Mouse (Mus musculus) spleen, embryonic (tissue): Measurements from ENCODE around the gene Fam214a.

Source experiments
- CTCF ChIA-PET: fragments of 350-600 bp; sonication (Branson Sonifier 250); formaldehyde crosslinking; loops from one replicate; lab custom pipeline; 2022; lab: Charles Lee

Gene Fam214a

DNA sequence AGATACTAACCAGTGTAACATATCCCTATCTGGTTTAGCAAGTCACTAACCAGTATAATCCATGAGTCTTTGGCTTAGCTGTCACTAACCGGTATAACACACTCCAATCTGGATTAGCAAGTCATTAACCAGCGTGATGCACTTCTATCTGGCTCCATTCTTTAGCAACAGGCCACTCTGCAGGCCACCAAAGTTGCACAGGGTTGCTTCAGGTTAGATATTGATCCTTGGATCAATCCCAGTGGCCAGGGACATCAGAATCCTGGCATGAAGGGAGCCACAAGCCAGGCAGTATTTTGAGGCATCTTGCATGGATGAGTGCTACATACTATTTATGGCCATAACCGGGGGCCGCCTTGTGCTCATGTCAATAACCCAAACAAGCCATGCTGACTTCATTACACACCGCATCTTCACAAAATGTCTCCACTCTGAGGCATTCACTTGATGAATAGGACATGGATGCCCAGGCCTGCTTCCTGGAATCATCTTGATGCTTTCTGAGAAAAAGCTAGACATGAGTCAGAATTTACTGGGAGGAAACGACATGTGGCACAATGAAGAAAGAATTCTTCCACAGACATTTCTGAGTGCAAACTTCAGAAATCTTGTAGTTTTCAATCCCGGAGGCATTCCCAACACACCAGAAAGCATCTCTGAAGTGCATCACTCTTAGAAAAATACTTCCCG, 5.8 kb upstream of the Fam214a start:
- CTCF ChIA-PET, result no interaction called here

DNA sequence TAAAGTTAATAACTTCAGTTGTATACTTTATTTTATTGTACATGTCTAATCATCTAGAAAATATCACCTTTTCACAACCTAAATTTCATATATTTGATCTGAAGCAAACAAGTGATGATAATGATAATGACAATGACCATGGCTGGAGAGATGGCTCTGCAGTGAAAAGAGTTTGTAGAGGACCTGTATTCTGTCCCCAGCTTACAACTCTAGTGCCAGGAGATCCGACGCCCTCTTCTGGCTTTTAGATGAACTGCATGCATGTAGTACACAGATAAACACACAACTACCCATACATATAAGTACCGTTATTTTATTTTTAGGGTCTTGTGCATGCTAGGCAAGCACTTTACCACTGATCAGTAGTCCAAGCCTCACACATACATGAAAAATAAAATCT, 1.2 kb upstream of the Fam214a start:
- CTCF ChIA-PET, result interaction anchor here (0.5 to 1.3 kb wide), 2 partner anchors 15 to 55 kb away, joined by 3 read pairs; no protein-coding TSS in a partner anchor

DNA sequence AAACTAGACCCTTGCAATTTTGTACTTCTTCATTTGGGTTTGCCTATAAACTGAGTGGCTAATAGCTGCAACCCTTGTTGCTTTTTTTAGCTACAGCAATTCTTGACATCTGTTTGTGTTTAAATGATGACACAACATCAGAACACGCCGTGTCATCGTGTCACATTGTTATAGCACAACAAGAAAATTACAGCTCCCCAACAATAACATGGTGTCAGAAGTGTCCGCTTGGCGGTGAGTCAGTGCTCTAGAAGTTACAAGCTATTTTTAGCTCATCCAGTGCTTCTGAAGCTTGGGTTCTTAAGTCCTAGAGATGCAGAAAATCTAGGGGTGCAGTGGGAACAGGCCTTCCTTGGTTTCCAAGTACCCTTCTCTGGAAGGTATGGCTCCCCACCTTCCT, 578 bp upstream of the Fam214a start:
- CTCF ChIA-PET, result interaction anchor here (1.3 kb wide), 1 partner anchor 14 kb away, joined by 3 read pairs; no protein-coding TSS in a partner anchor

DNA sequence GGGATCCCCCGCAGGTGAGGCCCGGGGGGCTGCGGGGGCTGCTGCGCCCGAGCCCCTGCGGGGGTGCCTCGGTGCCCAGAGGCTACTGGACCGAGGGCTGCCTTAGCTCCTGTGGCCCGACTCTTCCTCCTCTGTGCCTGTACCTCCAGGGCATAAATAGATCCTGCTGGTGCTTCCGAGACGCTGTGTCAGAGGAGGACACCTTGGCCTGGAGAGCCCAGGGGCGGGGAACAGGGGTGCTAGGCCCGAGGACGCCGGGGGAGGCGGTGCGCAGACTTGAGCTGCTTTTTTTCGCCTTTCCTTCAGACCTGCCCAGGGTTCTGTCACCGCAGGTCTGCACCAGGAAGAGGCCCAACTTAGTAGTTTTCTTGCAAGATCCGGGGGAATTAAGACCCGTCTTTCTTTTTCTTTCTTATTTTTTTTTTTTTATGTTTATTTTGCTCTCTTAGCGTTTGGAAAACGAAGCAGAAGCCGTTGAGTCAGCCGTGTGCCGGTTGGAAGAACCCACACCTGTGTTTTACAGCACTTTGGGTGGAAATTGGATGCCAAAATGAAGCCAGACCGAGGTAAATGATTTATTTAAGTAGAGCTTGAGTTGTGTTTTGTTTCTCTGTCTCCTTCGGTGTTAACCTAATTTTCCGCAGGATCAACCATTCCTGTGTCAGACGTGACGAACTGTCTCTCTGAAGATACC, 728 bp downstream of the Fam214a start:
- CTCF ChIA-PET, result interaction anchor here (0.7 to 1.1 kb wide), 4 partner anchors 9 to 55 kb away, joined by 3 to 5 read pairs (median 4); no protein-coding TSS in a partner anchor

DNA sequence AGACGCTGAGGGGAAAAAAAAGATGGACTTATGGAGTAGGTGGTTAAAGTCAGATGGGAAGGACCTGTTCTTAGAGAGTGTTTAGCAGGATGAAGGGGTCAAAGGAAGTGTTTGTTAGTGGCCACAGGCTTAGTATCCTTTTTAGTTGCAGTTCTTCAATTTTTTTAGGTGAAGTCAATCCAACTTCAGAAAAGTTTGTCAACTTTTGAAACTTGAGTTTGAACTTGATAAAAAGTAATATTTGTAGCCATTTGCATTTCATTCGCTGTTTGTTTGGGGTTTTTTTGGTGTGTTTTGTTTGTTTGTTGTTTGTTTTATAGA, 1.2 kb downstream of the Fam214a start:
- CTCF ChIA-PET, result interaction anchor here (0.7 to 1.1 kb wide), 2 partner anchors 40 to 56 kb away, joined by 3 to 5 read pairs; no protein-coding TSS in a partner anchor

DNA sequence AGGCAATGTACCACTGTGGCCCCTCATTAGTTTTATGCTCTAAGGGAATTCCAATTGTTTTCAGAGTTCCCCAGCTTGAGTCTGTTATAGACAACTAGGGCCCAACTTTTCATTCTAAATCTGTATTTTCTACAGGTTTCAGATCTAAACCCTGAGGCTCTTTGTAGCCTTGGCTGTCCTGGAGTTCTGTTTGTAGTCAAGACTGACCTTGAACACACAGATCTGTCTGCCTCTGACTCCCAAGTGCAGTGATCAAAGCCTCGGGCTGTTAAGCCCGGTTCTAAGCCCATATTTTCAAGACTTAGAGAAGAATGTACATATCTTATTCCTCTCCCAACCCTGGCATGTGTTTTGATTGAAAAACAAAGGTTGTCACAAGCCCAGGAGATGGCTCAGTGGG, 1.7 kb downstream of the Fam214a start:
- CTCF ChIA-PET, result no interaction called here

DNA sequence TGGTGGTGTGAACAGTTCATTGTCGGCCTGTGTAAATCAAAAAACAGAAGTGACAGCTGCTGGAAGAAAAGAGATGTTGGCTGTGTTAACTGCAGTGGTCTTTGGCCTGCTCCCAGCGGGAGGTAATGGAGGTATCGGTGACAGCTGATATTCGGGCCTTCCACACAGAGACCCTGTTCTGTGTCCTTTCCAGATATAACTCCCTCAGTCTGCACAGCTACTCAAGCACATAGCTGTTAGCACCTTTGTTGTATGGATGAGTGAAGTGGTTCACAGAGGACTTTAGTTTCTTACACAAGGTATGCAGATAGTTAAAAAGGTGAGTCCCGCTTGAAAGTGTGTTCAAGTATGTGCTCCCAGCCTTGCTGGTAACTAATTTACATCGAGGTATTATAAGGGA, 7.9 kb downstream of the Fam214a start:
- CTCF ChIA-PET, result no interaction called here

DNA sequence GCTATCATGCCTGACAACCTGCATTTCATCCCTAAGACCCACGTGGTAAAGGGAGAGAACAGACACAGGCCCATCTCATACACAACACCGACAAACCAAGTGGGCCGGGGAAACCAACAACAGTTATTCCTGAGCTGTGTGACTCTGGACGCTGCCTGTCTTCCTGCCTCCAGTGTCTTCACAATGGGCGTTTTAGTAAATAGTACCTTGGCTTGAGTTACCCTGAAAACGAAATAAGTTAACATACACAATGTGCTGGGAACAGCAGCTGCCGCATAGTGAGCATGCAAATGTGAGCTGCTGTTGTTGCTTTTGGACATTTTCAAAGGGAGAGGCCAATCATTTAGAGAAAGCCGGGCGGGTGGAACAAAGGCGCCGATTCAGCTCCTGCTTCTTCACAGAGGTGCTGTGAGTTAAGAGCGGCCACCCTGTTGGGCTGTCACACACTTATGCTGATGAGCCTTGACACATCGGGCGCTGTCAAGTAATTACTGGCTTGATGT, 8.4 kb downstream of the Fam214a start:
- CTCF ChIA-PET, result no interaction called here

DNA sequence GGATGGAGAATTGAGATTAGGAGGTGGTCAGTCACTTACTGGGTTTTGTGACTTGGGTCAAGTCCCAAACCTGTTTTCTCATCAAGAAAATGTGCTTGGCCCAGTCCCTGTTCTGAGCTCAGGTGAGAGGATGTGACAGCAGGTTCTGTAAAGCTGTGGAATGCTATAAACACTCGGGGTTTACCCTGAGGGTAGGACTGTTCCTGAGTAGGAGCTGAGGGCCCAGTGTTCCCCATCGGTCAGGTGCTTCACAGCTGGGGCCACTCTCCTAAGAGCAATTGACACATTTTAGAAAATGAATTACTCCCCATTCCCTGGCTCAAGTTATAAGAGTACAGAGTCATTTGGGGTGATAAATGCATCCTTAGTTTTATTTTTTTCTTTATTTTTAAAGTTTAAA, 11.3 kb downstream of the Fam214a start:
- CTCF ChIA-PET, result interaction anchor here (0.9 to 2.3 kb wide), 2 partner anchors 11 to 56 kb away, joined by 3 to 9 read pairs; no protein-coding TSS in a partner anchor

DNA sequence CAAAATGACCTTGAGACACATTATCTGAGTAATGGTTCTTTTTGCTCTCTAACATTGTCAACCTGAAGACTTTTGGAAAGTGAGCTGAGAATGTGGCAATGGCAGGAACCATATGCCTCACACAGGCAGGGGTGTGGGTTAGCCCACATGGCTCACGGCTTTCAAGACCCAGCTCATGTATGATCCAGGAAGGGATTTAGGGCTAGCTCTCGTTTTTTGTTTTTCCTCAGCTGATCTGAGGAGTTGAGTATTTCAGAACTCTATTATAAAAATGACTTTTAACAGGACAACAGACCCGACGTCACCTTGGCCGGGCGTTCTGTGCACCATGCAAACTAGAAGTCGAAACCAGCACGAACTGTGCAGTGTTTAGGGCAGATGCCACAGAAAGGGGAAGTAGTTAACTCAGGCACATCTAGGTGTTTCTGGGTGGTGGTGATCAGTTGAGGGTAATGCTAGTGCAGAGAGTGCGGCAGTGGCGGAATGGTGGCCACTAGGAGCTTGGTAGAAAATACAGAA, 12.2 kb downstream of the Fam214a start:
- CTCF ChIA-PET, result interaction anchor here (0.6 to 2.3 kb wide), 3 partner anchors 10 to 102 kb away, joined by 3 to 9 read pairs (median 3); no protein-coding TSS in a partner anchor

DNA sequence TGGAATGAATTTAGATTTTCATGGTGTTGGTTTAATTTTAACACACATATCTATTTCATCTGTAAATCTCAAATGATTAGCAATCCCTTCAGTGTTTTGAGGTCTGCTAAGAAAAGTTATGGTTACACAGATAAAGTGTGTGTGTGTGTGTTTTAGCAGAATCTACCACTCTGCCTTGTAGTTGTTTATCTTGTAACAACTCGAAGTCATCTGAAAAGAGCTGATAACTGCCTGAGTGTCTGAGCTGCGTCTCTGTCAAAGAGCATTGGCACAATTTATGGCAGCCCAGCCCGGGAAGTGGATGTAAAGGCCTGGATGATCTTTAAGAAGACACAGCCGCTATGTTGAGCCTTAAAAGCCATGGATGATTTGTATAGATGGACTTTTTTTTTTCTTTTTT, 13.5 kb downstream of the Fam214a start:
- CTCF ChIA-PET, result interaction anchor here (0.6 to 2.3 kb wide), 4 partner anchors 8 to 81 kb away, joined by 3 to 12 read pairs (median 6); no protein-coding TSS in a partner anchor

DNA sequence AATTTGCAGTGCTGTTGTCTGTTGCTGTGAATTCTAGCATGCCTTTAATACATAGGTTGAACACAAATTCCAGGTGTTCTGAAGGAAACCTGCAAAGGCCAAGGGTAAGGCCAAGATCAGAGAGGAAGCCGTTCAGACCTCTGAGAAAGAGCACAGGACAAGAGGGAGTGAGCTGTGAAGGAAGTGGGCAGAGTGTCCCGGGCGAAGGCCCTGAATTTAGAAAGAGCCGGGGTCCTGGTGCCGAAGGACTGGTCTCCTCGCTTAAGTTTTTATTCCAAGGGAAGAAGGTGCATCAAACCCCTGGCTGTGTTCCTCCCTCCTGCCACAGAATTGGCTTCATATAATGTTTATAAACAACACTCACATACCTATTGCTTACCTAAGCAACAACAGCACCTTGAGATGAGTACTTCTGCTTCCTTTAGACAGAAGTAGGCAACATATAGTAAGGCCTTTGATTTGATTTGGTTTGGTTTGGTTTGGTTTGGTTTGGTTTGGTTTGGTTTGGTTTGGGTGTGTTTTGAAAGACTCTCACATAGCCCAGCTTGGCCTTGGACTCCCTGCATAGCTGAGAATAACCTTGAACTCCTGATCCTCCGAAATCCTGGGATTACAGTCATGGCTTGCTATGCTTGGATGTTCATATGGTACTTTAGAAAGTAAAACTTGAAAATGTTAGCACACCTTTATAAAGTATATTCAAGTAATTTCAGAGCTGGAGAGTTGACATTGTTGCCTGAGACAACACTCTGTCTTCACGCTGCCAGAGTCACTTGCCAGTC, 16.2 kb downstream of the Fam214a start:
- CTCF ChIA-PET, result interaction anchor here (0.5 kb wide), 1 partner anchor 41 kb away, joined by 4 read pairs; no protein-coding TSS in a partner anchor

DNA sequence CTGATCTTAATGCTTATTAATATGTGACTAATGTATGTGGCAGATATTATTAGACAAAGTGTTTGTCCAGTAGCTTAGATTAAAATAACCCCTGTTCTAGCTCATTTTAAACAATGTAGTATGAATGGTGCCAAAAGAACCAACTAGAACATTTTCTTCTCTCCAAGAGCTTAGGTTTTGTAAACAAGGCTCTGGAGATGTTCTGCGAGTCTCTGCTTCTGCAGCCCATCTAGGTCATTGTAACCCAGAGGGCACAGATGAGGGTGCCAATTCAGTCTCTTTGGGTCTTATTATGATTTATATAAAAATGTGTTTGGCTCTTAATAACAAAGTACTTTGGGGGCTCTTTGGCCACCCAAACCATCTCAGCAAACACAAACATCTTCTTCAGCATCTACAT, 17.9 kb downstream of the Fam214a start:
- CTCF ChIA-PET, result no interaction called here

DNA sequence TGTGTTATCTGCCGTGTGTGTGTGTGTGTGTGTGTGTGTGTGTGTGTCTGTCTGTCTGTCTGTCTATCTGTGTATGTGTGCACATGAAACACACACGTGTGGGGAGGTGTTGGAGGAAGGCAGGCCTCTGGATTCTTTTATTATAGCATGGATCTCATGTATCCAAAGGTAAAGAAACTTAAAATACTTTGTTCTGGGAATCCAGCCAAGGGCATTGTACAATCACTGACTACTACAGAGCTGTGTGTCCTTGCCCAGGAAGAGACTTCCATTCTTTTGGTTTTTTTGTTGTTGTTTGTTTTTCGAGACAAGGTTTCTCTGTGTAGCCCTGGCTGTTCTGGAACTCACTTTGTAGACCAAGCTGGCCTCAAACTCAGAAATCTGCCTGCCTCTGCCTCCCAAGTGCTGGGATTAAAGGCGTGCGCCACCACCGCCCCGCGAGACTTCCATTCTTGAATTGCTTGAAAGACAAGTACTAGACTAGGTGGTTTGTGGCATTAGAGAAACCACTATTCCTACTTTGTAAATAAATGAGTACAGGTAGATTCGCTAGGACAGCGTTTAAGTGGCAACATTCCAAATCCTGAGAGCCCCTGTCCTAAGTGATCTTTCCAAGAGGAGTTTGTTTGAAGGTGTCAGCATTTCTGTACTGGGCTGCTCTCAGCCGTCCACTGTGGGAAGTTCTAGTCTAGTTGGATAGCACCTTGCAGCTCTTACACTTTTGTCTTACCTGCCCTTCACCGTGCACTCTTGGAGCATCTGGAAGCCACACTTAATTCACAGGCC, 18.7 kb downstream of the Fam214a start:
- CTCF ChIA-PET, result no interaction called here

DNA sequence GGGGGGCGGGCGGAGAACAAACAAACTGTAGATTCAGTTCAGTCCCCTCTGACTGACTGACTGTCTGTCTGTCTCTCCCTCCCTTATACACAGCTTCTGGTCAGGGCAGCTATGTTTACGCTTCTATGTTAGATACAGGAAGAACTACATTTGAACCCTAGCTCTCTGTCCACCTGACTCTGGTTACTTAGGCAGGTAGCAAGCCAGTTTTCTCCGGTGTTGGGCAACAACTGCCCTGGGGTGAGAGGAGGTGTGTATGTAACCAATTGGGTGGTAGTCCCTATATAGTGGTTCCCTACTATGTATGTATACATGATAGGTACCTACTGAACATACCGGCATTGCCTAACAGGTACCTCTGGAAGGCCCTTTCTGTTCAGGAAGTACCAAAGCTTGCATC, 20.1 kb downstream of the Fam214a start:
- CTCF ChIA-PET, result no interaction called here

DNA sequence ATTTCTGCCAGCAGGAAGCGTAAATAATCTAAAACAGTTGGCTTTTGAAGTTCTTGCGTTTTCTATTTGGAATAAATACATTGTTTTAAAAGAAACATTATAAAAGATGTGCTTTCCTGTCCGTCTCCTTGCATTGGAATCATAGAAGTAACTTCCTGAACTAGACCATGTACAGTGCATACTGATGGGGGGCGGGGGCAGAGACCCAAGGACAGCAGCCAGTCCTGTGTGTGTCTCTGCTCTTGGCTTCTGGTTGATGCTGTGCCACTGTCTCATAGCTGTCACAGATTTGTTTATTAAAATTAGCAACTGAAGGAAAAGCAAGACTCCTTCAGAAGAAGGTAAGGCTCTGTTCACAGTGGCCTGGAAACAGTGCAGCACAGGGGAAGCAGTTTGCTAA, 20.5 kb downstream of the Fam214a start:
- CTCF ChIA-PET, result no interaction called here

DNA sequence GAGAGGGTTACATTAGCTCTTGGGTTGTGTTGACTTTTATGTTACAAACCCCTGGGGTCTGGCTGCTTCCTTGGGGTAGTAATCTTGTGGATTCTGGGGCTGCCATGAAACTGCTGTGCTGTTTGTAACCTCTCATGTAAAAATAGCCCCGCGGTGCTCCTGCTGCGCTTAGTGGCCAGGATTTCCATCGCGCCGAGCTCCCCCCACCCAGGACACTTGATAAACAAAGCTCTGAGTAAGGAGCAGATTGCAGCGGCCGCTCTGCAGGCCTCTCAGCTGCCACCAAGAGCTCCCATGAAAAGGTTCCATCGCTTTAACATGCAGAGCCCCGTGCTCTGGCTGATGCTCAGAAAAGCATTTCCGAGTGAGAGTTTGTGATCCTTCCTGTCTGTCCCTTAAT, 22.1 kb downstream of the Fam214a start:
- CTCF ChIA-PET, result interaction anchor here (1.8 kb wide), 1 partner anchor 10 kb away, joined by 9 read pairs; no protein-coding TSS in a partner anchor

DNA sequence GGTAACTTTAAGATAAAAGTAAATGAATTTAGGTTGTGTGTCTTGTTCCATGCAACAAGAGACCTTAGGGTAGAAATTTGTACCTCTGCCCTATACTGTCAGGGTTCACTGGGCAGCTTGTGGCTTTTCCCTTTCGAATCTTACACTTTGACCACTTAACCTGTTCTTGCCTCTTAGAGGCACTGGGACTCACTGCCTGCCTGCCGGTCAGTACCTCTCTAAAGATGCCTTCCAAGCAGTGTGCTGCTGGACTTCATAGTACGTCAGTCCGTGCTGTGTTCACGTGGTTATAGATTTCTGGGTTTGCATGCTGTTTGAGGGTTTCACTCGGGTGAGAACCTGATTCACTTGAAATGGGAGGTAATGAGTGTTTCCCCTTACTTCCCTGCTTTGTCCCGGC, 22.7 kb downstream of the Fam214a start:
- CTCF ChIA-PET, result interaction anchor here (1.8 kb wide), 1 partner anchor 10 kb away, joined by 9 read pairs; no protein-coding TSS in a partner anchor

DNA sequence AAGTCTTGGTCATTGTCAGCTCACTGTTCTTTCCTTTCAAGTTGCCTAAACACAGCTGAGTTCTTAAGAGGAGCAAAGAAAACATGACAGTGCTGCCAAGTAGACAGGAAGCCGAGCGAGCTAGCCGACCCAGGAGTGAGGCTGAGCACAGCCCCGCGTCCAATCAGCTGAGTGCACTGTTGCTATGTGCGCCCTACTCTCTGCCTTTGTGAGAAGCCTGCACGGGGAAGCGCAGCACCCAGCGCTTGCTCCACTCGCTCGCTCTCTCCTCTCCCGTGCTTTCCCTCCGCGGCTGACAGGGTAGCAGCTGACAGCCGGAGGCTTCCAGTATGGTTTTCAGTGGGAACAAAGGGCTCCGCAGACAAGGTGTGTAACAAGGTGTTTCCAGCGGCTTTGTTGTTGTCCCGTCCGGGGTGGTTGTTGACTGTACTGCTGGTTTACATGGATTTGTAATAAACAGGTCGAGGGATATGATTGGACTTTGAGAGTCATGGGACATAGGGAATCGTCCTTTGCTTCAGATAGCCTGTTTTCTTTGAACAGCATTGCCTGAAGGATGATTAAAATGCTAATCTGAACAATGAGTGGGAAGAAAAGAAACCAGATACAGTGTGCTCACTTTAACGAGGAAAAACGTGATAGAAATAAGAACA, 23.4 kb downstream of the Fam214a start:
- CTCF ChIA-PET, result no interaction called here

DNA sequence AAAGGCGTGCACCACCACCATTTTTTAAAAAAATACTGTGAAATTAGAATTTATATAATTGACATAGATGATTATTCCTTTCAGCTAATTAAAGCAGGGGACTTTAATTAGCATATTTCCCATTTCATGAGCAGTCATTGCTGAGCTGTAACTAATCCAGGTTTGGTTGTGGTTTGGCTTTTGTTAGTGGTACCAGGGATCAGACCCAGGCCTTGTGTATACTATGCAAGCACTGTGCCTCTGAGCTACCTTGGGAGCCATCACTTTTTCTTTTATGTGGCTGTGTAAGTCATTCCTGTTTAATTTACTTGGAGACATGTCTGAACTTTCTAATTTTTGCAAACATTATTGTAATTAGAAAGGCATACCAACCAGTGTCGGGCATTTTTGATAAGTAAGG, 24.6 kb downstream of the Fam214a start:
- CTCF ChIA-PET, result interaction anchor here (0.8 to 1.0 kb wide), 2 partner anchors 10 to 12 kb away, joined by 3 to 12 read pairs; no protein-coding TSS in a partner anchor
